Mouse (Mus musculus) inflammation-experienced regulatory T-cells, adult 6 months (primary cell): Measurements from ENCODE around the gene Chst15. TPM values are rescaled to one million over a fixed set of nuclear protein-coding genes. Genes with fewer than 3 reads are reported as not detected.

ENCODE experiments used
- ATAC-seq: one replicate; pipeline ENCODE4 v1.8.0; 2017
- polyA plus RNA-seq, 3 experiments: library from polyadenylated mRNA; unstranded; fragments of 100-300 nt; shearing (Covaris generic); gene quantifications; one replicate each; pipeline ENCODE4 v1.2.1; 2017

Gene Chst15
- polyA plus RNA-seq, 3 experiments from 2014 or later: 0.88 to 6.2 (median 4.8) TPM

DNA sequence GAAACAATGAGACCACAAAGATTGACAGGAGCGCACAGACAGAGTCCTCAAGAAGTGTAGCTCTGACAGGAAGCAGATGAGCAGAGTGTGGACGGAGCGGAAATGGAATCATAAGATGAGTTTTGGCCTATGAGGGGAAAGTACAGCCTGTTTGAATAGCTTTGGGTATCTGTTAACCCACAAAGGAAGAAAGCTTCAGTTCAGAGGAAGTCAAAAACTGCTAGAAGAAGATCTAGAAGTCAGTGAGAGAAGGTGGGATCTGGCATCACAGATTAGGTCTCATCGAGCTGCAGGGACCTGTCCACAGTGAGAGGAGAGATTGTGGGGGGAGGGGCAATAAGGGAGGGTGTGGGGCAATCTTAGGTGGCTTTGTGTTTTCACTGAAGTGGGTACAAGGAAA is 18.3 kb upstream of the Chst15 start:
- peak; percentile 95 for ATAC-seq

DNA sequence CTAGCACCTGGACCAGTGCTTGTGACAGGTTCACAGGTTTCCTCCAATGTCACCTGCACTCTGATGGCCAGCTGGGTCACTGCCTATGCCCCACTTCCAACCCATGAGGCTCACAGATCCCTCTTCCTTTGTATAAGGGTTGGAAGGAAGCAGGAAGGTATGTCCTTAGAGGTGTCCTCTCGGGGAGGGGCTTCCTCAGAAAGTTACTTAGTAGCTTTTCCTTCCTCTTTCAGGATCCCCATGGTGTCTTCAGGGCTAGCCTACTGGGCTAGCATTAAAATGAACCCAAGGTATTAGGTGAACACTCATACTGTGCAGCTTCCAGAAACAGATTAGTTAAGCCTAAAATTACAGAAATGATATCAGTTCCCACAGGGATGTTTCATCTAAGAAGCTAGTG is 16.1 kb upstream of the Chst15 start:
- ATAC-seq: no peak

DNA sequence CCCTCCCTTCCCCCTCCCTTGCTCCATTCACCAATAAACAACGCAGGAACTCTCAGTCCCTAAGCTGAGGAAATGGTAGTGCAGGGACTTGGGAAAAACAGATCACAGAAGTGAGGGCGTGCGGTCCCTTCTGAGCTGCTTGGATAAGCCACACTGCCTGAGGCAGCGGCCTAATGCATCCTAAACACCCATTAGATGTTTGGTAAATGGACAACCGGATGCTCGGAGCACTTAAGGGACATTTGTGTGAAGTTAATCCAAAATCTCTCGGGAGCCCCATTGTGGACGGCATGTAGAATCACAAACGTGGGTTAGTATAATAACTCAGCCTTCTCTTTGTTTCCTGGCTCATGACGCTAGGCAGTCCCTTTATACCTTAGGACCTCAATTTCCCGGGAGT is 15.1 kb upstream of the Chst15 start:
- ATAC-seq: no peak

DNA sequence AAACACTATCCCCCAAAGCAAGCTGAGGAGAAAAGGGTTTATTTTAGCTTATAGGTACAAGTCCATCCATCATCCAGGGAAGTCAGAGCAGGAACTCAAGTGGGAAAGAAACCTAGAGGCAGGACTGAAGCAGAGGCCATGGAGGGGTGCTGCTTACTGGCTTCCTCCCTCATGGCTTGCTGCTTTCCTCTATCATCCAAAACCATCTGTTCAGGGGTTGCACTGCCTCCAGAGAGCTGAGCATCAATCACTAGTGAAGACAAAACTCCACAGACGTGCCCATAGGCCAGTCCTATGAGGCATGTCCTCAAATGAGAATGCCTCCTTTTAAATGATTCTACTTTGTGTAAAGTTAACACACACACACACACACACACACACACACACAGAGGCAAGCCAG is 13.2 kb upstream of the Chst15 start:
- ATAC-seq: no peak

DNA sequence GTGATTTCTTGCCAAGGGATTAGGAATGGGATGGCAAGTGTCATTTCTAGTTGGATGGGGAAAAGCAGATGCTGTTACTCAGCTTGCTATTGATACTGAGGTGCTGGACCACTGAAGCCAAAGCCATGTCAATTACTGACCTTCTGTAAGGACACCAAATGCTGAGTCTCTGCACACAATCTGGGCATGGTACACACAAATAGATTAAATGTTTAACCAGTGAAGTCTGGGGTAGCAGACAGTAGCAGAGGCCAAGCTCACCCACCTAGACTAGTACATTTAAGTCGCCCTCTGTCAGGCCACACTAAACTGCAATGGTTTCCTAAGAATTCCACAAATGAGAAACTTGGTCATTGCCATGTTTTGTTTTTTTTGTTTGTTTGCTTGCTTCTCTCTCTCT is 11.6 kb upstream of the Chst15 start:
- no peak for ATAC-seq

DNA sequence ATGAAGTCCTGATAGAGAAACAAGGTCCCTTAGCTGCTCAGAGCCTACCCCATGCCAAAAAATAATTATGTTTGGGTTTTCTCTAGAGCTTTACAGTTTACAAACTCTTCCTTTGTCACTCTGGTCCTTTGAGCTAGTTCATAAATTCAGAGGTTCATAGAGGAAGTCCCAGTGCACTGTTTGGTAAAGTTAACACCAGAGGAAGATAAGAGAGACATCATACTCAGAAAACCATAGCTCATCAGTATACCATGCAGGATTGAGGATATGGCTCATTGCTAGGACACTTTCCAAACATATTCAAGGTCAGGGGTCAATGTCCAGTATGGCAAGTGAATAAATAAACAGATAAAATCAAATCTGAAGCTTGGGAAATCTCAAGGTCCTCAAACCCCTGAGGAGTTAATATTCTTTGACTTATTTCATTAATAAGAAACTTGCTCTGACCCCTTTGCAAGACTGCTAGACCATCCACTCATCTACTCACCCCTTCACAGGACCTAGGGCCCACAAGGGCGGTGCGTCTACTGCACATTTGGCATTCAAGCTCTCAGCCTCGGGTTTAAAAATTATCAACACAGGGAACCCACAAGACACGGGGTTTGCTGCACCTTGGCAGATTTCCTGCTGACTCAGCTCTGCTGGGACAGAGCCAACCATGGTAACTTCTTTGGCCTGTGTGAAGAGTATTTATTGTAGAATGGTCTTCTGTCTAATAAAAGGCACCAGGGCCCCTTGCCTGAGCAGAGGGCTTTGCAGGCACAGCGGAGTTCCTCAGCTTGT is 8.7 kb upstream of the Chst15 start:
- peak; percentile 45 for ATAC-seq

DNA sequence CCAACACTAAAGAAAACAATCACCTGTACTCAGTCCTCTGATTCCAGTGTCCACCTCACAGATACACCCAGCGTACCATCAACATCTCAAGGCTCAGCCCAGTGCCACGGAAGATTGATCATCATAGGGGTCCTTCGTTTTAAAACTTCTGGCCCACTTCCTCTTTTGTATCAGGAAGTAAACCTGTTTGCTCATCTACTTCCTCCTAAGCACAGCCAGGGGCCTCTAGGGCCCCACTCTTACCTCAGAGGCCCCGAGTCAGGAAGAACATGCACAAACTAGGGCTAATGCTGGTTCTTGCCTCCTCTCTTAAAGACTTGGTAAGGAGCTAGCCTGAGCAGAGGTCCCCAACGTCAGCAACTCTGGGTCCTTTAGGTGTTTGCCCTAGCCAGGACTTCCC is 6.4 kb upstream of the Chst15 start:
- peak; percentile 78 for ATAC-seq

DNA sequence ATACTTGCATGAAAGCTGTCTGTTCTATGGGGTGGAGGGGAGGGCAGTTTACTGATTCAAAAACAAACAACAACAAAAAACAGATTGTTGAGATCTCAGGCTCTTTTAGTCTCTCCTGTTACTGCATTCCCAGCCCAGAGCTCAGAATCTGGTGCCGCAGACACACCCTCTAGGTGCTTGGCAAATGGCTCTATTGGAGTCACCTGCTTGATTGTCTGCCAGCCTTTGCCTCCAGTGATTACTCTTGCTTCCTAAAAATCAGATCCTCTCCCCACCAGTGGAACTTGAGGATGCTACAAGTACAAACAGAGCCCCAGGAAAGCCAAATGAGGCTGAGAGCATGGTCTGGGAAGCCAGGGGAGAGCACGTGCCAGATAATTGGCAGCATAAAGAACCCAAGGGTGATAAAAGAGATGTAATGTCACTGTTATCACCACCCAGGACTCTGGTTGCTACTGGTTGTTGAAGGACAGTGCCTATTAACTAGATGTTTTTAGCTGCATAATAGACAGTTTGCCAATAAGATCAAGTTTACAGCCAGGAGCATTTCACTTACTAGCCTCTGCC is 4.4 kb upstream of the Chst15 start:
- no peak for ATAC-seq

DNA sequence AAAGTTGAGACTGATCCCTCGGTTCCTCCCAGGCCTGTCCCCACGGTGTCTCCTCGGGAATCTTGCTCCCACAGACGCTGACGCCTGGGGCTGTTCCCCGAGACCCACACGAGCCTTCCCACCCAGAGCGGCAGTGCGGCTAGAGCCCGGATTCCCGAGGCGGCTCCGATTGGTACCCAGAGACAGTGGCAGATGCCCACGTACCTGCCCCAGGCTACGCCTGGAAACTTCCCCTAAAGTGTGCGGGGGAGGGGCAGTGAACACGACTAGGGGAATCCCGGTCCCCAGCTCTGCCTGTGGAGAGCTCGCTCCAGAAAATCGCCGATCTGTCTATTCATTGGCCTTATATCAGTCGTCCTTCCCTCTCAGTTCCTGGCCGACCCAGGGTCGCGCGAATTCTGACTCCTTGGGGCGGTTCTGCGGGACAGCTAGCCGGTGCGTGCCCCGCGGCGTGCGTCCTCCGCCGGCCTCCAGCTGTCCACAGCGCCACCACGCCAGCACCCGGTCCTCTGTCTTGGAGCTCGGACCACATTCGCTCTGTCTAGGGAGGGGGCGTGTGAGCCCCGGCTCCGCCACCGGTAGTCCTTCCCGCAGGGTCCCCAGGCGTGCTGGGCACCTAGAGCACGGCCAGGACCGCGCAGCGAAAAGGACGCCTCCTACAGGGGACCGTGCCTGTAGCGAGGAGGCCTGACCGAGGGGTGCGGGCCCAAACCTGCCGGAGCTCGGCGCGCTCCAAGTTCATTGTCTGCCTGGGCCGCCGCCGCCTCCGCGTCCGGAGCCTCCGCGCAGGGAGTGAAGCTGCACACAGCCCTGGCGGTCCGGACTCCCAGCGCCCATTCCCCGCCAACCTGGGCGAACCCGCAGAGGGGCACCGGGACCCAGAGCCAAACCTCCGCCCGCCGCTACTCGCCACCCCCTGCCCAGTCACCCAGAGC is 660 bp downstream of the Chst15 start:
- ATAC-seq: peak; percentile 73

DNA sequence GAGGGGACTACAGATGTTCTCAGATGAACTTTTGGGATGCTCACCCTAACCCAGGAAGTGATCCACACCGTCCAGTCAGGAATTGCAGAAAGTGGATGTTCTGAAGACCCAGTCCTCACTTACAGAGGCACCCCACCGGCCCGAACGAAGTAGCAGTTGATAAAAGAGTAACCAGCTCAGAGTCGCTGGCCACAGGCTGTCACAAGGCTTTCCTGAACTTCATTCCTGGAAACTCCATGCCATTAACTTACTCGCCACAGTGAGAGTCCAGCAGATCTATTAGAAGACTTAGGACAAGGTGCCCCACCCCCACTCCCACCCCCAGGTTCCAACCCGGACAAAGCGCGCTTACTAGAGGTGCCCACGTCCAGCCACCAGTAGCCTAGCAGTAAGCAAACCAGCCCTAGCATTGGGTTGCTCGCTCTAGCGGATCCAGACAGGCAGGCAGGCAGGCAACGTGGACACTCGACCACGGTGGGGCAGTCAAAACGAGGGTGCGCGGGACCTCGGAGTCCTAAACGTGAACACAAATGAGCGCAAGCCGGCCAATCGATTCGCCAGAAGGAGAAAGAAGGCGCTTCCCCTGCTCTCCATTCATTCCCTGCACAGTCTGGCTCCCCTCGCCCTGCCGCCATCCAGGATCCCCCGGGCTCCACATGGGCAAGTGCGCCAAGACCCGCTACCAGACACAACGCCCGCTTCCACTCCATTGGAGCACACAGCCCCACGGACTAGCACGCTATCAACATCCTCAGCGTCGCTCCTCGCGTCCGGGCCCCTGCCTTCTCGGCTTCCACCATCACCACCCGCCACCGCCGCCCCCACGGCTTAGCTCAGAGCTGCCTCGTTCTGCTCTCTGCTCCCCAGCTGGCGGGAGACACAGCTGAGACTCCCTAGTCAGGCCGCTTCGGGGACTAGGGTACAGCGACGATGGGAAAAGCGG is 1.6 kb downstream of the Chst15 start:
- ATAC-seq: peak; percentile 55

DNA sequence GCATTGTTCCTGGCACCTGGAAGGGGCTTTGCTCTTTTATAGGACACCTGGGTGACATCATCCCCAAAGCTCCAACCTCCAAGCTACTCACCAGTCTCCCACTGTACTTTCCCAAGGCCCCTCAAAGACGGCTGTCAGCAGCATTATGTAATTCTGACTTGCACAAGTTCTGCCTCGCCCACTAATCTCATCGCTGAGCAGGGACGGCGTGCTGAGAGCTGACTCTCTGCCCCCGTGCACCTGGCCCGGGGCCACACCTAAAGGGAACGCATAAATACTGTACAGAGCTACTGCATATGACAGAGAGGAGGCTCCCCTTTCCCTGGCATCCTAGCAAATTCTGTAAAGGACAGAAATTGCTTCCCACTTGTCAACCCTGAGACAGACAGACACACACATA is 4.6 kb downstream of the Chst15 start:
- ATAC-seq: no peak

DNA sequence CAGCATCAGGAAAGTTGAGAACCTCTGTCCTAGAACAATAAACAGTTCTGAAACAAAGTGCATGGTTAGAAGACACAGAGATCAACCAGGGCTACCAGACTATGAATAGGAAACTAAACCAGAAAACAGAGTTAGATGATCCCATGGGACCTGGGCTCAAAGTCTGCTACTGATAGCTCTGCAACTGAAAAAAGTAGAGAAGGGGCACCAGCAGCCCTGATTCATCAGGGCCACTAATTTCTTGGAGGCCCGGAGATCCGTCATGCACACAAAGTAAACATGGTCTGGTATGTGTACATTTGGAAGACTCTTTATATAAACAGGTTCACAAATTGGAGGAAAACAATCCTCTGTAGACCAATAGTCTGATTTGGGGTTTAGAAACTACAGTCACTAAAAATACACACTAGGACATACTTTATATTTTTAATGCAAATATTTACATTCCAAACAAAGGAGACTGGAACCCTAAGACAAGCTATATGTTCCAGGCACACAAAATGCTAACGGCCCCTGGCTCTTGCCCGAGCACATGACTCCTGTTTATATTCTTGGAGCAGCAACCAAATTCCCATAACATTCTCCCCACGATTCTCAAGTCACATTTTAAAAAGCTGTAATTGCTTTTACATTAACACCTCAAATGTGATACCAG is 8.4 kb downstream of the Chst15 start:
- no peak for ATAC-seq

DNA sequence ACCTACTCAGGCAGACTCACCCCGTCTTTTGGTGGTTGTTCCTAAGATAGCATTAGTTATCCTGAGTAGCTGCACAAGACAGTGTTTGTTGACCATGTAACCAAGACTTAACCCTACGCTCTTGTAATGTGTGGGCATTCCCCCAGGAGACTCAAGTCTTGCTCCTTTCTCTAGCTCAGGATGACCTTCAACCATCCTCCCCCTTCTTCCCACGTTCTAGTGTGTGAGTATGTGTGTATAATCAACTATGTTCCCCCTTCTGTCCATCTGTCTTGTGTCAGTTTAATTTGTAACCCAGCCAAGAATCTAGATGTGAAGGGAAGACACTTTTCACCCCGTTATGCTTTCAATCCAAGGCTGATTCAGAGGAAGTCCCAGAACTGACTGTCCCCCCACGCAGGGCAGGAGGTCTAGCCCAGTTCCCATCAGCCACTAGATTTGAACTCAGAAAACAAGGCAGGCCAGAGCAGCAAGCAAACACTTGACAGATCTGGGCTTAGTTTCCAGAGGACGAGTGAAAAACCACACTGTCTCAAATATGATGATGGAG is 9.2 kb downstream of the Chst15 start:
- ATAC-seq: no peak

DNA sequence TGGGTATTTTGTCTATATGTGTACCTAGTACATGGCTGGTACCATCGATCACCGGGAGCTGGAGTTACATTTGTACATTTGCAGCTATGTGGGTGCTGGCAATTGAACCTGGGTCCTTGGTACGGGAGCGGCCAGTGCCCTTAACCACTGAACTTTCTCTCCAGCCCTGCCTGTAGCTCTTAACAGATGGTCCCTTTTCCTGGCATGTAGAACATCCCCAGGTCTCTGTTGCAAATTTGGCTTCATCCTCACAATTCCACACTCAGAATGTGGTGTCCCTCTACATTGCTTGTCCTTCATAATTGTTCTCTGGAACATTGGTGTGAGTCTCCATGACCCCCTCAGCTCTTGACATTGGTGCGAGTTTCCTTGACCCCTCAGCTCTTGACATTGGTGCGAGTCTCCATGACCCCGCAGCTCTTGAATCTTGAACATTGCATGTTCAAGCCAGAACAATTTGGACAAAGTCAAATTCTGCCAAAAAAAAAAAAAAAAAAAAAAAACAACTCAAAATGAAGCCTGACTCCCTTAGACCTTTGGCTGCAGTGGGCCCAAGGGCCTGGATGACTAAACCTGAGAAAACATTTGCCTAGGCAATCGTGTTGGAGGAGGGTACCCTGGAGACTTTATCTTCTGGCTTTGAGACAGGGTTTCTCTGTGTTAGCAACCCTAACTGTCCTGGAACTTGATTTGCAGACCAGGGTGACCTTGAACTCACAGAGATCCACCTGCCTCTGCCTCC is 10.2 kb downstream of the Chst15 start:
- ATAC-seq: no peak

DNA sequence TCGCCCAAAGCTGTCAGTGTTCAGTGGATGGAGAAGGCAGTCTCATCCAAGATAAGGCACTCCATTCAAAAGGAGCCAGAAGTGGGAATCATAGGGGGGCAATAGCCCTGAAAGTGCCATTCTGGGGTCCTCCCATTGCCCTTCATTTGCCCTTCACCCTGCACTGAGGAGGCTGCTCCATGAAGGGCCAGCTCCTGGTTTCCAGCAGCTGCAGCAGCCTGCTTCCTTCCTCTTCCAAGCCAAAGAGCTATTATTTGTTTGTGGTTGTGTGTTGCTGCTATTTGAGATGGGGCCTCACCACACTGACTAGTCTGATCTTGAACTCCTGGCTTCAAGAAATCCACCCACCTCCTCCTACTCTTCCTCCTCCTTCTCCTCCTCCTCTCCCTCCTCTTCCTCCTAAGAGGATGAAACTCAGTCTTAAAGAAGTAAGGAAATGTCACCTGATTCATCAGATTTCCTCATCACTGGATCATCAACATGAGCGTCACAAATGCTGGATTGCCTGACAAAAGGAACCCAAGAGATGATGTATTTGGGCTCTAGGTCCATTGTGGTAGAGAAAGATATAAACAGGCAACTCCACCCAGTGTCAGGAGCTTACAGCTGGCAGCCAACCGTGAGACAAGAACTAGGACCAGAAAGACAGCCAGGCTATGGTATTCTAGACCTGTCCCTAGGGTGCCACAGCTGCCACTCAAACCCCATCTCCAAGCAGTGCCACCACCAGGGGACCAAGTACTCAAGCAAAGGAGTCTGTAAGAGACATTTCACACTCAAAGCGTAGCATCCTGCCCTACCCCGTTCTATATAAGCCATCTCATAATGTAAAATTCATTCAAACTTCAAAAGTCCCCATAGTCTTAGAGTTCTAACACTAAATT is 11.3 kb downstream of the Chst15 start:
- ATAC-seq: no peak

DNA sequence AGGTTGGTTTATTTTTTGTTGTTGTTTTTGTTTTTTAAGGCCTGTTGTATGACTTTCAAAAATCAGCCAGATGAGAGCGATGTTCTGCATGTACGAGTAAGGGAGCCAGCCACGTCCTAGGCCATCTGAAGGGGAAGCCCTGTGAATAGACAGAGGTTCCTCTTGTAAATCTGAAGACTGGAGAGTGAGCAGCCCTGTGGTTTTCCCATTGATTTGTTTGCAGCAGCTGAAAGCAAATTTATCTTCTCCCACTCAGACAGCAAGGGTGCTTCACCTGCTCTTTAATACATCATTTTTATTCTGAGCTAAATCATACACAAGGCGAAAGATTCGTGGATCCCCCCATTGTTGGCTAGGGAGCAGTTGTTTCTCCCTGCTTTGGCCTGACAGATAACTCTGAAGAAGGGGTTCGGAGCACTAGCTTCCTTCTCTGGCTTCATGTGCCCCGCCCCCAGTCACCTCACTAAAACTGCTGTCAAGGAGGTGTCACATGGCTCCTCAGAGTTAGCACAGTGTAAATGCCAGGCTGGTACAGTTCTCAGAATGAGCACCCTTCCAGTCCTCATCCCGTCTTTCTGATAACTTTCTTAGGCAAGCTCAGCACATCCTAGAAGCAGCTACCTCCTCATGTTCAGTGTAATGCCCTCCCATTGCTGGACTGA is 12.5 kb downstream of the Chst15 start:
- no peak for ATAC-seq

DNA sequence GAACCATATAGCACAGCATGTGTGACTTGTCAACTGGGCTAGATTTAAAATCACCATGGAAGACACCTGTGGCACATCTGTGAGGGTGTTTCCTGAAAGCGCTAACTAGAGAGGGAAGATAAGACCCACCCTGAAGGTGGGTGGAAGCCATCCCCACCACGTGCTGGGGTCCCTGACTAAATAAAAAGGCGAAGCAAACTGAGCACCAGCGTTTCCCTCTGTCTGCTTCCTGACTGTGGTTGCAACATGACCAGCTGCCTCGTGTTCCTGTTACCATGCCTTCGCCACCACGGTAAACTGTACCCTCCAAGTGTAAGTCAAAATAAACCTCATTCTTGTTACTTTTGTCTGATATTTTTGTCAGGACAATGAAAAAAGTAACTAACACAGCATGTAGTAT is 13.0 kb downstream of the Chst15 start:
- no peak for ATAC-seq

DNA sequence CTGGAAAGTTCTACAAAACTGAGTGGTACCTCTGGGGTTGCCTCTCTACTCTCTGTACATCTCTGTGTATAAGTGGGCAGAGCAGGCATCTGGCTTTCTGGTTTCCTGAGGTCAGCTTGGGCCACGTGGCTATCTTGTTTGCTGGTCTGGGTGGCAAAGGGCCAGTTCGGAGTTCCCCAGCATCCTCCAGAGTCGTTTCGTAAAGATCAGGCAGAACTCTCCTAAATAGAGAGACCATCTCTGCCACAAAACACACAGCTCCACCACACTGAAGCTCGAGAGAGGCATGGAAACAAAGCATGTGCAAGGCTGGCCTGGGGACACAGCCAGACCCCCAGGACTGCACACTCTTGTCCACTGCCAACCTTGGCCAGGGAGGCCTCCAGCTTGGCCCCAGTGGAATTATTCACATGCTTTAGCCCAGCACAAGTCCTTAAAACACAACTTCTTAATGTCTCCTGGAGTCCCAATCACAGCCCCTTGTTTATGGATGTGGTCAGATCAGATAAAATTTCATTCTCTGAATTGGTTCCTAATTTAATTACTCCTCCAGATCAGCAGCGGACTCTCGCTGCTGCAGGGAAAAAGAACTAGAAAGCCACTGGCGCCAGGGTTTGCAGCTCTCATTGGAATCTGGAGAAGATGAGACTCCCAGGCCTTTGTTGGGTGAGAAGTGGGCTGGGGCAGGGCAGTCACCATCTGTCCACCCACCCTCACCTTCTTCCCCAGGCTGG is 14.4 kb downstream of the Chst15 start:
- ATAC-seq: no peak
